Mouse (Mus musculus) midbrain, embryonic 14.5 days (tissue): ENCODE results near the gene Slc6a19. TPM values are rescaled to one million over a fixed set of nuclear protein-coding genes. Genes with fewer than 3 reads are reported as not detected.

Experiments
- ATAC-seq: fragments of 200-750 bp; cut with Nextera tagmentation; 2 replicates; pipeline ENCODE4 v1.8.0; 2017; ENCODE audit warnings: moderate number of reproducible peaks, moderate library complexity; ENCODE audit not compliant: low FRiP score, low TSS enrichment
- DNase-seq: peaks from one replicate; pipeline ENCODE4 v3.0.0-alpha.2; 2015
- H3K27ac ChIP-seq: fragments of 300-500 bp; sonication (generic); replicated peaks from 2 replicates; pipeline ENCODE4 v1.5.1; 2014; ENCODE audit warnings: mild to moderate bottlenecking, low read depth, low read length, moderate library complexity
- H3K27me3 ChIP-seq: fragments of 300-500 bp; sonication (generic); 2 replicates; pipeline ENCODE4 v1.6.1; 2014; ENCODE audit warnings: low read length, control low read depth, mixed read lengths; ENCODE audit not compliant: control insufficient read depth, insufficient read depth
- H3K36me3 ChIP-seq: fragments of 300-500 bp; sonication (generic); 2 replicates; pipeline ENCODE4 v1.6.1; 2014; ENCODE audit warnings: low read length, control low read depth; ENCODE audit not compliant: control insufficient read depth, insufficient read depth
- H3K4me1 ChIP-seq: fragments of 300-500 bp; sonication (generic); 2 replicates; pipeline ENCODE4 v1.6.1; 2014; ENCODE audit warnings: mild to moderate bottlenecking, antibody characterized with exemption, low read length, control low read depth; ENCODE audit not compliant: control insufficient read depth, insufficient read depth
- H3K4me2 ChIP-seq: fragments of 300-500 bp; sonication (generic); 2 replicates; pipeline ENCODE4 v1.6.1; 2014; ENCODE audit warnings: mild to moderate bottlenecking, low read length, moderate library complexity
- H3K4me3 ChIP-seq: fragments of 300-500 bp; sonication (generic); replicated peaks from 2 replicates; pipeline ENCODE4 v1.5.1; 2014; ENCODE audit warnings: low read depth, low read length
- H3K9ac ChIP-seq: fragments of 300-500 bp; sonication (generic); replicated peaks from 2 replicates; pipeline ENCODE4 v1.6.1; 2014; ENCODE audit warnings: mild to moderate bottlenecking, low read length, moderate library complexity
- H3K9me3 ChIP-seq: fragments of 300-500 bp; sonication (generic); 2 replicates; pipeline ENCODE4 v1.6.1; 2016; ENCODE audit warnings: low read length, control low read depth, mixed read lengths; ENCODE audit not compliant: control insufficient read depth
- WGBS: fragments of 180-500 bp; shearing (Covaris S2); extraction: QIAGEN DNeasy Blood & Tissue Kit; methylation state at CpG from one replicate; pipeline ENCODE4 v1.1.7; 2014; 5-methylcytosine and 5-hydroxymethylcytosine counted together
- polyA plus RNA-seq: library from polyadenylated mRNA; unstranded; fragments of >200 nt; fragmentation: Nextera tagmentation; extraction: Ambion mirVana; gene quantifications from 2 replicates; pipeline ENCODE4 v1.2.1, GENCODE M21; 2014

Gene Slc6a19
- polyA plus RNA-seq, 1 experiment from 2014 or later, result 0.18 TPM

- Histone ChIP-seq H3K9me3 (no peaks in the 10 kb centered on the region), H3K27me3 (no peaks in the 10 kb centered on the region), H3K4me3 (no peak overlapping the region), H3K9ac (no peak overlapping the region), H3K4me1 (peaks cover 12% of the 10 kb centered on the region; the same call in 1 of the 2 replicates), H3K4me2 (no peak overlapping the region), H3K36me3 (peaks cover 10% of the 10 kb centered on the region), H3K27ac (no peak overlapping the region)
- 97% methylated on average over 3 of the region's 3 CpGs for WGBS
- no peak for ATAC-seq
- no peak for DNase-seq
These were observed 72.8 kb downstream of the Slc6a19 start for GRCm38 (mm10) chr13:73631837-73632236.

Other genes with a start within 250 kb of the Slc6a19 start
- gene Lpcat1, start 237.7 kb downstream of the Slc6a19 start, polyA plus RNA-seq, result 74.4 and 76.9 TPM in 2 replicates
- gene Slc6a3, start 168.1 kb downstream of the Slc6a19 start, polyA plus RNA-seq, result 8.1 and 8.5 TPM in 2 replicates
- gene Clptm1l, start 100.9 kb downstream of the Slc6a19 start, polyA plus RNA-seq, result 139 and 140 TPM in 2 replicates
- gene Tert, start 78.0 kb downstream of the Slc6a19 start, polyA plus RNA-seq, result 4.0 and 4.2 TPM in 2 replicates
- gene Slc6a18, start 26.8 kb downstream of the Slc6a19 start, polyA plus RNA-seq, result not detected in 2 replicates
- 7.0 and 12.6 TPM in 2 replicates for gene Slc12a7, start 28.2 kb upstream of the Slc6a19 start, polyA plus RNA-seq
- 11.1 and 12.6 TPM in 2 replicates for gene Nkd2, start 142.8 kb upstream of the Slc6a19 start, polyA plus RNA-seq
- 10.1 and 13.9 TPM in 2 replicates for gene Trip13, start 232.9 kb upstream of the Slc6a19 start, polyA plus RNA-seq
- 86.8 and 93.4 TPM in 2 replicates for gene Brd9, start 232.9 kb upstream of the Slc6a19 start, polyA plus RNA-seq